Mouse (Mus musculus) Muller cell, postnatal 12 days (primary cell): Measurements from ENCODE around the gene Aadacl3.

Experiments
- DNase-seq: peaks from one replicate; pipeline ENCODE4 v3.0.0-alpha.2; 2015; ENCODE audit errors: inconsistent ontology term

Aadacl3 gene

GRCm38 (mm10) chr4:144463656-144464055, at the start of gene Aadacl3:
Gene Aadacl3, minus strand, starts transcription at chr4:144463756.
- DNase-seq: no peak

DNA sequence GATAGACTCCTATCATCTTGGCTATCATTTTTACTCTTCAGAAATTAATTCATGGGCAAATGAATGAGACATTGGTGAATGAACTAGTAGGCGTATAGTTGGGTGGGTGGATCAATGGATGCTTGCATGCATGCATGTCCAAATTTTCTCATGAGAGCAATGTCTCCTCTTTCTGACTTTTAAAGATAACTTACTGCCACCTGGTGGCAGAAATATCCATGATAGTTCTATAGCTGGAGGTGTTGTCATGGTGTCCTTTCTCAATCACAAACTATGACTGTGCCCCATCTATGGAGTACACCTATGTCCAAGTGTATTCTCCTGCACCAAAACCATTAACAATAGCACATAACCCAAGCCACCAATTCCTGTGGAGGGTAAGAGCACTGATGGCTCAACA, 43.0 kb upstream of the Aadacl3 start:
- no peak for DNase-seq

- no peak for DNase-seq
Measured at GRCm38 (mm10) chr4:144493331-144493730, 29.8 kb upstream of the Aadacl3 start.

- no peak for DNase-seq
Measured at GRCm38 (mm10) chr4:144468091-144468490, 4.5 kb upstream of the Aadacl3 start.

- DNase-seq: no peak
Measured at GRCm38 (mm10) chr4:144465206-144465605, 1.6 kb upstream of the Aadacl3 start.

DNA sequence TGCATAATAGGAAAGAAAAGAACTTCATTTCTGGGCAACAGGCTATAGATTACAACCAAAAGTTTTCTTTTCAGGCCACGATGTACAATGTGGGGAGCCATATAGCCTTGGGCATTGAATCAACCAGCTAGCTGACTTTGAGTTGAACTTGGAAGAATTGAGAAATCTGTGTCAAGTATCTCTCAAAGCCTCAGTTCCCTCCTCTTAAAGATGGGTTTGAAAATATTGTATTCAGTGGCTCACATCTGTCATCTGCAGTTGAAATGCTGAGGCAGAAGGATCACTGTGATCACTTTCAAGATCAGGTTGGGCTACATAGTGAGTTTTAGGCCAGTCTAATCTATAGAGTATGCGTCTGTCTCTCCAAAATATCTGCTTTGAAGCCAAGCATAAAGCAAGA, 10.3 kb downstream of the Aadacl3 start, which contains the start of gene Gm9944:
TSS of gene Gm9944 (minus strand) at position 101 of the 400 bp plus-strand sequence.
- DNase-seq: no peak

DNA sequence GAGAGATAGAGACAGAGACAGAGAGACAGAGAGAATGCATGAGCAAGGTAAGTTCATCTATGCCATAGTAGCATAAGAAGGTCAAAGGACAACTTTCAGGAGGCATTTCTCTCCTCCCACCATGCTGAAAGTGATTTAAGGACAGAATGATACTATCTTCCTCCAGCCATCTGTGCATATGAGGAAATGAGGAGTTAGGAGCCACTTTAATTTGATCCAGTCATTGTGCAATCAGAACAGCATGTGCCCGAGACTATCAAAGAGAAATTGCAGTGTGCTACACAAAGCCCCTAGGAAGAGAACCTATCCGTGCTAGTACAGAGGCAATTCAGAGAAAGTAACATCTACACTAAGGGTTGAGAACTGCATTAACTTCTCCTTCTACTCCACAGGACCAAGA, 15.0 kb downstream of the Aadacl3 start:
- DNase-seq: no peak

DNA sequence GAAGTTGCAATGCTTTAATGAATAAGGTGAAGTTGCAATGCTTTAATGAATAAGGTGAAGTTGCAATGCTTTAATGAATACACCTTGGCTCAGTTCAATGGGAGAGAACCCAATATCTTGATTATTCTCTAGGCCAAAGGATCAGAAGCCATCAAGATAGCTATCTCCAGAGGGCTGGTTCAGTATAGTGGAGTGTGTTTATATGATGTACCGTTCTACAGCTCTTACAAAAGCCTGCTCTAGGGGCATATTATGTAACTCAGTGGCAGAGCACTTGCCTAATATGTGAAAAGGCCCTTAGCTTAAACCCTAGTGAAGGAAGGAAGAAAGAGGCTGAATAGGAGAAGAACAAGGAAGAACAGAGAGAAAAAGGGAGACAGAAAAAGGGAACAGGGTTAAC, 22.0 kb downstream of the Aadacl3 start:
- DNase-seq: no peak

DNA sequence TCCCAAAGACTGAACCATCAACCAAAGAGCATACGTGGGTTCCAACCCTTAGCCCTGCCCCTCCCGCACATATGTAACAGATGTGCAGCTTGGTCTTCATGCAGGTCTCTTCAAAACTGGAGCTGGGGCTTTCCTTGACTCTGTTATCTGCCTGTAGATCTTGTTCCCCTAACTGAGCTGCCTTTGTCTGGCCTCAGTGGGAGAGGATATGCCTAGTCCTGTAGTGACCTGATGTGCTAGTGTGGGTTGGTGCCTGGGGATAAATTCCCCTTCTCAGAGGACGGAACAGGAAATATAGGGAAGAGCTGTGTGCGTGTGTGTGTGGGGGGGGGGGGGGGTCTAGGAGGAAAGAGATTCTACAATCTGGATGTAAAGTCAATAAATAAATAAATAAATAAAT, 22.5 kb downstream of the Aadacl3 start:
- no peak for DNase-seq

DNA sequence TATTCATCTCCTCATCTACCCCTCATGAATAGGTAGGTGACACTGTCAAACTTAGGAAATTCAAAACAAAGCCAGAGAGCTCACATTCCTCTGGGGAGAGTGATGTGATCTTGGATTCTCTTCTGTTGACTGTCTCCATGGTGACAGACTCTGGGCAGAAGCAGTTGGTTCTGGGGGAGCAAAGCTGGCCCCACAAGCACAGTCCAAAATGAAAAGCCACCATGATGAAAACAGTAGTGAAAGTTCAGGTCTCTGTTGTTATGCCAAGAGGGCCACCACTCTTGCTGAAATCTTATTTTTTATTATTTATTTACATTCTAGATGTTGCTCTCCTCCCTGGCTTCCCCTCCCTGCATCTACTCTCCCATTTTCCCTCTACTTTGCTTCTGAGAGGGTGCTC, 24.9 kb downstream of the Aadacl3 start, which contains the start of gene 1700012P22Rik:
TSS of gene 1700012P22Rik (minus strand) at position 101 of the 400 bp plus-strand sequence.
- no peak for DNase-seq

DNA sequence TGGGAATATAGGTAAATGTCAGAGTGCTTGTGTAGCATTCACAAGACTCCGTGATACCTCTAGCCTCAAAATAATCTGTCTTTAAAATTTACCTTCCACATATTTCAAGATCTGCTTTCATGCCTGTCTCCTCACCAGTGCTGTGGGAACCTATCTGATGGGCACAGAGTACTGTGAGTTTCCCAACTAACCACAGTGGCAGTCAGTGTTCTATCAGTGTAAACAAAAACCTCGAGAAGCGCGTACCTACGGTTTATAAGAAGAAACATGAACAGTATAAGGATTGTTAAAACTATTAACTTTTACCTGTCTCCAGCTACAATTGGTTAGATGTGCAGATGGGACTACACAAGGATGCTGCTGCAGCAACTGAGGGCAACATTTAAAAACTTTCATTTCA, 30.3 kb downstream of the Aadacl3 start:
- DNase-seq: no peak

DNA sequence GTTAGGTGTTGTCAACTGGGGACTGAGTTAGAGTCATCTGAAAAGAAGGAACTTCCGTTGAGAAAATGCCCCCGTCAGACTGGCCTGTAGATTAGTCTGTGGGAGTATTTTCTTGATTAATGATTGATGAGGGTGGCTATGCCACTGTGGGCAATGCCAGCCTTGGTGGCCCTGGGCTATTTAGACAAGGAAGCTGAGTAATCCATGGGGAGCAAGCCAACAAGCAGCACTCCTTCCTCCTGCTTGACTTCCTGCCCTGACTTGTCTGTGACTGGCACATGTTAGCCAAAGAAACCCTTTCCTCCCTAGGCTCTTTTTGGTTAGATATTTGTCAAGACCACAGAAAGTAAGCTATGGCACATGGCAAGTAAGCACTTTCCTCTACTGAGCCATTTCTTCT, 32.8 kb downstream of the Aadacl3 start:
- no peak for DNase-seq

- DNase-seq: no peak
Measured at GRCm38 (mm10) chr4:144428868-144429267, 34.7 kb downstream of the Aadacl3 start.

- no peak for DNase-seq
Measured at GRCm38 (mm10) chr4:144424590-144424989, 39.0 kb downstream of the Aadacl3 start.

DNA sequence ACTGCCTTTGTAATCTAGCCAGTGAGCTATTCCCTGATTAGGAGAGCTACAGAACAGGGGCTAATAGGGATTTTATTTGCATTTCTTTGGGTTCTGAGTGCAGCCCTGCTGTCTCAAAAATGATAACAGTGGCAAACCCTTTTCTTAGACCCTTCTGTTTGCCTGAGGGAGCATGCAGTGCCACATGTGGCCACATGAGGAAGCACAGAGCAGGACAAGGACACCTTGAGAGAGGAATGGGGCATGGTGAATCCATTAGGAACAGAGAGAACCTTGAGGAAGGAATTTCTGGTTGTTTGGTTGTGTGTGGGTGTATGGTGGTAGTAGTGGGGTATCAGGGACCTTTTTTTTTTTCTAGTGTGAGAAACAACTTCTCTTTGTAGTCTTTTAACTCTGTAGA, 42.9 kb downstream of the Aadacl3 start:
- DNase-seq: no peak

DNA sequence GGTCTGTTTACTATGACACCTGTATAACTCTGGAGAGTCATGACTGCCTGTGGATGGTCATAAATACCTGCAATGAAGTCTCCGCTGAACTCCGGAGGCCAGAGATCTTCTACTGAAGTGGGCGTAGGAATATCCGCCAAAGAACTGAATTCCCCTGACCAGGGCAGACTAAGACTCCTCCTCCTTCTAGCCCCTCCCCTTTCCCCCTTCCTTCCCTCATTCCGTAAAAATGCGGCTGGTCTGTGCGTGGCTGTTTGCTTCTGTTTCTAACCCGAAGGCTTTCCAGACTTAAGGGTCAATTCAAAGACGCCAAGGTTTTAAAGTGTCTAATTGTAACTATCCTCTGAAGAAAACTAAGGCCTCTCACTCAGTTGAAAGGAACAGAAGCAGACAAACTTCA, 55.3 kb downstream of the Aadacl3 start, which contains the start of gene Pramef12:
TSS of gene Pramef12 (minus strand) at position 175 of the 400 bp plus-strand sequence.
- DNase-seq: no peak

GRCm38 (mm10) chr4:144406261-144406660, 57.3 kb downstream of the Aadacl3 start:
- no peak for DNase-seq

GRCm38 (mm10) chr4:144404456-144405086, 59.0 kb downstream of the Aadacl3 start:
- DNase-seq: no peak
